Mouse (Mus musculus): Measurements from ENCODE around the gene Qk. TPM values are rescaled to one million over a fixed set of nuclear protein-coding genes. Genes with fewer than 3 reads are reported as not detected.

Qk gene
- polyA plus RNA-seq, 1 experiment from 2014 or later: 9.1 TPM

GRCm38 (mm10) chr17:10177096-10177495, 142.6 kb downstream of the Qk start:
- Histone ChIP-seq H3K36me3 (no peaks in the 10 kb centered on the region), H3K27me3 (no peaks in the 10 kb centered on the region), H3K4me3 (replicated peaks) (no peak overlapping the region), H3K4me1 (replicated peaks) (no peaks in the 10 kb centered on the region), H3K27ac (no peak overlapping the region), H3K9me3 (replicated peaks) (no peaks in the 10 kb centered on the region), H3K9ac (no peak overlapping the region), H3K4me2 (no peak overlapping the region)
- DNase-seq: no peak
- no peak for ATAC-seq (ENCODE audit: low read depth)
- WGBS (ENCODE audit: insufficient replicate concordance): 47% methylated on average over 5 of the region's 5 CpGs

GRCm38 (mm10) chr17:10161258-10161657, 158.4 kb downstream of the Qk start:
- no peak overlapping the region for H3K4me2 ChIP-seq
- H3K36me3 ChIP-seq: no peaks in the 10 kb centered on the region
- no peak overlapping the region for H3K9ac ChIP-seq
- H3K27ac ChIP-seq: no peak overlapping the region
- H3K4me3 ChIP-seq (replicated peaks): no peak overlapping the region
- no peak for DNase-seq
- 75% methylated on average over 3 of the region's 3 CpGs for WGBS (ENCODE audit: insufficient replicate concordance)
- H3K9me3 ChIP-seq (replicated peaks): 0 out of 2 replicates have a peak, but pooled peaks cover 3% of the 10 kb centered on the region
- H3K4me1 ChIP-seq (replicated peaks): no peaks in the 10 kb centered on the region
- ATAC-seq (ENCODE audit: low read depth): no peak
- no peaks in the 10 kb centered on the region for H3K27me3 ChIP-seq

- WGBS (ENCODE audit: insufficient replicate concordance): 57% methylated on average over 6 of the region's 6 CpGs
- Histone ChIP-seq H3K9me3 (replicated peaks) (0 out of 2 replicates have a peak, but pooled peaks cover 3% of the 10 kb centered on the region), H3K4me2 (no peak overlapping the region), H3K4me1 (replicated peaks) (no peaks in the 10 kb centered on the region), H3K27ac (no peak overlapping the region), H3K4me3 (replicated peaks) (no peak overlapping the region), H3K36me3 (no peaks in the 10 kb centered on the region), H3K27me3 (no peaks in the 10 kb centered on the region), H3K9ac (no peak overlapping the region)
- DNase-seq: no peak
- no peak for ATAC-seq (ENCODE audit: low read depth)
Observed at GRCm38 (mm10) chr17:10160415-10160814, 159.2 kb downstream of the Qk start.

GRCm38 (mm10) chr17:10152808-10153413, 166.7 kb downstream of the Qk start:
- no peaks in the 10 kb centered on the region for H3K4me1 ChIP-seq (replicated peaks)
- H3K27me3 ChIP-seq: no peaks in the 10 kb centered on the region
- WGBS (ENCODE audit: insufficient replicate concordance): 59% methylated on average over 8 of the region's 8 CpGs
- DNase-seq (no peak), ATAC-seq (ENCODE audit: low read depth) (no peak)
- no peak overlapping the region for H3K9ac ChIP-seq
- no peak overlapping the region for H3K27ac ChIP-seq
- no peak overlapping the region for H3K4me3 ChIP-seq (replicated peaks)
- H3K4me2 ChIP-seq: no peak overlapping the region
- H3K36me3 ChIP-seq: no peaks in the 10 kb centered on the region
- 0 out of 2 replicates have a peak, but pooled peaks cover 3% of the 10 kb centered on the region for H3K9me3 ChIP-seq (replicated peaks)
